Mouse (Mus musculus) layer of hippocampus, adult 8-10 months (tissue): Measurements from ENCODE around the gene Yif1b. TPM values are rescaled to one million over a fixed set of nuclear protein-coding genes. Genes with fewer than 3 reads are reported as not detected.
A peak's percentile ranks its signal among the peaks of the same experiment; 100 is the strongest.

Experiments used
- DNase-seq, 2 experiments: peaks; one replicate each; pipeline ENCODE4 v3.0.0; 2022; ENCODE audit warnings: low spot score in 2 of 2
- total RNA-seq, 4 experiments: library from RNA; stranded (reverse); gene quantifications; 2 replicates each; pipeline ENCODE4 v1.2.4; 2022

The Yif1b gene
- total RNA-seq, 4 experiments from 2014 or later, result 43.8 to 51.5 (median 49.0) TPM

- DNase-seq, result no peak
These were observed 6.7 kb downstream of the Yif1b start for GRCm38 (mm10) chr7:29244732-29245416.

DNA sequence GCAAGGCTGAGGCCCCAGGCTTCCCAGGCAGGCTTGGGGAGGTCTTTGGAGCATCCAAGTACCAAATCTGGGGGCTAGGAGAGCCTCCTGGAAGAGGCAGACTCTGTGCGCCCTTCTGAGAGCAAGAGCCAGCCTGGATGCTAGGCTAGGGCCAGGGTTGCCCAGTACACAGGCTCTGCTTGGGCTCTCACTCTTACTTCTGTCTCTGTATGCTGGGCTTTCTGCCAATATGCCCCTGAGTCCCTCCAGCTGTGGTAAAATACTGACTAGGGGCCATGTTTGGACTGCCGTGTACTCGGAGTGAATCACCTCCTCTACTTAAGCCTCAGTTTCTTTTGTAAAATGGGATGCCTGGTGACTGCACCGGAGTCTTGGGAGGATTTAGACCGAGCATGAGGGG lies 7.9 kb downstream of the Yif1b start:
- DNase-seq, result no peak

DNA sequence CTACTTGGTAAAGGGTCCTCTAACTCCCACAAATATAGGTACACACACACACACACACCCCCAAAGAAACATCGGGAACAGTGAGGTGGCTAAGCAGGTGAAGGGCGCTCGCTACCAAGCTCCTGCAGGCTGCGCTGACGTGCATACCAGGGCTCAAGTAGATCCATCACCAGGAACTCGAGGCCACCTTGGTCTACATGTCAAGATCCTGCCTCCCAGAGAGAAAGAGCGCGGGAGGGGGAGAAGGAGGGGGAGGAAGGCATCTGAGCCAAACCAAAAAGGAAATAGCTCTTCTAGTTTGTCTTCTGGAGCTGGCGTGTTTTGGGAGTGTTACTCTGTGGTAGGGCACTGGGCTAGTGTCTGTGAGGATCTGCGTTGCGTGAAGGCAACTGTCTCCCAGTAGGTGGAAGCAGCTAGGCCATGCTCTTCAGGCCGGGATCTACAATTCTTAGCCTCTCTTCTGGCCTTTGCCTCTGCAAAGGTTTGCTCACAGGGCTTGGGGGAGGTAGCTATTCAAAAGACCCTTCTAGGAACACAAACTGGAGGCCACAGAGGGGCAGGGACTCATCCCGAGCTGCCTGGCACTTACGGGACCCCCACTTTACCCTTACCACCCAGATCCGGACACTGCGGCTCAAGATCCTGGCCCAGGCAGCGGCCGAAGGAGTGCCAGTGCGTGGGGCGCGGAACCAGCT lies 8.6 kb downstream of the Yif1b start:
- DNase-seq, result no peak

DNA sequence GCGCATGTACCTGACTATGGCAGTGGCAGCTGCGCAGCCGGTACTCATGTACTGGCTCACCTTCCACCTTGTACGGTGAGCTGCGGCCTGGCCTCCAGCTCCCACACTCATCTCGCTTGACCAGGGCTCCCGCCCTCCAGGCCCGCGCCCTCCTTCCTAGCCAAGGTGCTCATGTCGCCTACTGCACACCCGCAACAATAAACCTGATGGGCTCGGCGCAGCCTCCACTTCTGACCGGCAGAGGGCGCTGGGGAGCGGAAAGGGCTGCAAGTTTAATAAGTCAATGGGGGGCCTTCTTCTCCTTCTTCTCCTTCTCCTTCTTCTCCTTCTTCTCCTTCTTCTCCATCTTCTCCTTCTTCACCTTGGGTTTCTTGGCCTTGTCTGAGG lies 9.2 kb downstream of the Yif1b start:
- peak; percentile 53 to 69 for DNase-seq

DNA sequence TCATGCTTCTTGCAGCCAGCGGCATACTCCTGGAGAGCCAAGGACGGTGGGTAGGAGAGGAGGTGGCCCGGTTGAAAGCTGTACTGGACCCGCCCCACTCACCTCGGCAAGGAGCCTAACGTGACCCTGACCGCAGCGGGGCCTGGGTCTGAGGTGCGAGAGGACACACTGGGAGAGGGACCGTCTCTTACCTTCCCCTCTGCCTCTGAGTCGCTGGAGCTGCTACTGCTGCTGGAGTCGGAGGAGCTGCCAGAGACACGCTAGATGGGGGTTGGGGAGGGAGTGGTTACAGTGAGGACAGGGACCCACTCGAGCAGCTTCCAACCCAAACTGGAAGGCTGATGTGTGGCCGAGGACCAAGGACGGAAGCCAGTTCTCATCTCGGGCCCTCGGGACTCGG lies 9.6 kb downstream of the Yif1b start:
- DNase-seq, result no peak

- no peak for DNase-seq
These were observed 10.2 kb downstream of the Yif1b start, which contains the start of gene 2200002D01Rik for GRCm38 (mm10) chr7:29248261-29248841. Gene 2200002D01Rik (minus strand): TSS chr7:29248466.

- DNase-seq, result no peak
These were observed 13.0 kb downstream of the Yif1b start for GRCm38 (mm10) chr7:29251166-29251565.

GRCm38 (mm10) chr7:29253842-29254241 lies 15.7 kb downstream of the Yif1b start:
- DNase-seq, result no peak

GRCm38 (mm10) chr7:29255875-29256274 lies 17.7 kb downstream of the Yif1b start:
- no peak for DNase-seq

- no peak for DNase-seq
These were observed 19.2 kb downstream of the Yif1b start for GRCm38 (mm10) chr7:29257368-29257767.

DNA sequence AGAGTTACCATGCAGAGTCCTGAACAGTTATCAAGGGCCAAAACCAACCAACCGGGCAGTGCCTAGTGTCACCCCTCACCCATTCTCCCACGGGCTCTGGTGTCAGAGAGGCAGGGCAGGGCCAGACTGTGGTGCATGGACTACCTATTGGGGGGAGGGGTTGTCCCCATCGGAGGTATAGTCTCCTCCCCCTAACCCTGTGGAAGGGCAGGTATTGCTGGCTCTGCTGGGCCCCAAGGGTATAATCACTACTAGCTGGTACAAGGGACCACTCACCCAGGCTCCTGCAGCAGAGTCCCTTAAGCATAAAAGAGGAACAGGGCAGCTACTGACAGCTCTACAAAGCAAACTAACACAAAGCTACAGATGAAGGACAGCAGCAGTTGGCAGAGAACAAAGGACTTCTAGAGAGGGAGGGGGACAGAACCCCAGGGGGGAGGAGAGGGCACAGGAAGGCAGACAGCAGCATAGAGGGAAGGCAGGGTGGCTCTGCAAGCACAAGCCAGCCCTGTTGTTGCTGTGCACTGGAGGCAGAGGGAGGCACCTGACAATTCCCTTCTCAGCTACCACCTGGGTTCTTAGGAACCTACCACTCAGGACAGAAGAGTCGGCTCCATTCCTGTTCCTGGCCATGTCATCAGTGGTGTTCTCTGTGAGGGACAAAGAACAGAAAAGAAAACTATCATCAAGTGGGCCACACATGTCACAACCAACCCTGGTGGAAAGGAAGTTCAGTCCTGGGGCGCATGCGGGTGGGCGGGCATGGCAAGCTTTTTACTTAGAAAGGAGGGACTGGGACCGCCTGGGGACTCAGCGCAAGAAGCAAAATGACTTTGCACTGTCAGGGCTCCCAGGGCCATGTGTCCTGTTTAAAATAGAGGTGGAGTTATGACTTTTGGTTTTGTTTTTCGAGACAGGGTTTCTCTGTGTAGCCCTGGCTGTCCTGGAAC lies 21.9 kb downstream of the Yif1b start:
- no peak for DNase-seq

GRCm38 (mm10) chr7:29262151-29262550 lies 24.0 kb downstream of the Yif1b start:
- DNase-seq, result no peak

- DNase-seq, result no peak
These were observed 25.7 kb downstream of the Yif1b start for GRCm38 (mm10) chr7:29263831-29264230.

- no peak for DNase-seq
These were observed 27.5 kb downstream of the Yif1b start for GRCm38 (mm10) chr7:29265636-29266035.

DNA sequence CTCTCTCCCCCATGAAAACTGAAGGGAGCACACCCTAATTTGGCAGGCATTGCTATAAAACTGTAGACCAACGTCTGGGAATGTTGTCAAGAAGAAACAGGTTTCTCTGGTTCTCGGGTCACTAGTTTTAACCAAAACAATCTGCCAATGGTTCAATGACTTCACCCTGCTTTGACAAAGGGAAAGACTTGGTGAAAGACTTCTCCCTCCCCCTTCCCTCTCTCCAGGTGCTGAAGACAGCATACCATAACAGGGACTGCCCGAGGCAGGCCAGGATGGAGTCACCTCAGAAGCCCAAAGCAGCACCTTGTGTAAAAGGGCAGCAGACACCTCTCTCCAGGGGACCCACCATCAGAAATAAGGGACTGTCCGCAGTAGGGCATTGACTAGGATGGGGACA lies 28.8 kb downstream of the Yif1b start:
- no peak for DNase-seq

DNA sequence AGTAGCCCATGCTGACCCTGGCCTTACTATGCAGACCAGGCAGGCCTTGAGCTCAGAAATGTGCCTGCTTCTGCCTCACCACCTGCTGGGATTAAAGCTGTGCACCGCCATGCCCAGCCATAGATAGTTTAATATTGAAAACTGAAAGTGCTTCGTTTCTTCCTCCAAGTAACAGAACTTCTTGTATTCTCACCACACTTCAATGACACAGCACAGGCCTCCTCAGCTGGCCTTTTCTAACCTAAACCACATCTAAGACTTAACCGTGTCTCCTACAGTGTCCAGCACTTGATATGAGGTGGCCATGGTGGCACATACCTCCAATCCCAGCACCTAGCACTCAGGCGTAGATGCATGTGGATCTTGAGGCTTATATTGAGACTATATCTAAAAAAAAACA lies 32.3 kb downstream of the Yif1b start:
- DNase-seq, result no peak

GRCm38 (mm10) chr7:29271687-29272465 lies 33.7 kb downstream of the Yif1b start:
- peak in 1 of 2 experiments; percentile 18 for DNase-seq

DNA sequence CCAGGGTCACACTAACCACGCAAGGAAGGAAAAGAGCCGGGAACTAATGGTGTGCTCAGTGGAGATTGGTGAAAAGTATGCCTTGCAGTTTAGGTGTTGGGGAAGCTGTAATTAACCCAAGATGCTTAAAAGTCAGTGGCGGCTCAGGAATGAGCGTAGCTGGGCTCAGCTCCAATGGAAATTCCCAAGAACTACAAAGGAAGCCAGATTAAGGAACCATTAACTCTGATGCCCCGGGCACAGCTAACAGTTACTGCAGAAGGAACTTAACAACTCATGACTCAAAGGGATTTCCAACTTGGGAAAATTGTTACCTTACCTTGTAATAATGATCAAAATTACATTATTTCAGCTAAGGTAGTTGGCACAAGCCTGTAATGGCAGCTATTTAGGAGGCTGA lies 38.6 kb downstream of the Yif1b start:
- DNase-seq, result no peak

- no peak for DNase-seq
These were observed 39.4 kb downstream of the Yif1b start for GRCm38 (mm10) chr7:29277510-29277909.

GRCm38 (mm10) chr7:29279261-29279660 lies 41.1 kb downstream of the Yif1b start:
- no peak for DNase-seq

DNA sequence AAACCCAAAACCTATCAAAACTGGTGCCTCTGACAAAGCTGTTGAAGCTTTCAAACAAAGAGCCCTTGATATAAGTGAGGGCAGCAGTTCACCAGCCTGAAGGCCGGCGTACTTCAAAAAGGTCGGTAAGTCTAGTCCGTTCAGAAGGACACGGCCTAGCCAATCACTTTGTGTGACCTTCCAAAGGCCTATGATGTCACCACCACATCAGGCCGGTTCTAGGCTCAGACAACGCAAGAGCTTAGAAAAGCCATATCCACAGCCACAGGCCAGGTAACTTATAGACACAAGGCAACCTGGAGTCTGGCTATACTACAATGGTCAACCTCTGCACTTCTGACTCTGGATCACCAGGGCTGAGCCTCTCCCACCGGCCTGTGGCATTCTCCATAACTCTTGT lies 41.8 kb downstream of the Yif1b start:
- DNase-seq, result no peak
